Mouse (Mus musculus) heart, embryonic 16.5 days (tissue): Measurements from ENCODE around the gene Klk8. TPM values are rescaled to one million over a fixed set of nuclear protein-coding genes. Genes with fewer than 3 reads are reported as not detected.

Experiments
- ATAC-seq: fragments of 200-750 bp; cut with Nextera tagmentation; replicated peaks from 2 replicates; pipeline ENCODE4 v1.8.0; 2017; ENCODE audit warnings: moderate number of reproducible peaks; ENCODE audit not compliant: insufficient read depth, low FRiP score; ENCODE audit errors: extremely low read depth
- H3K27ac ChIP-seq: fragments of 300-500 bp; sonication (generic); 2 replicates; pipeline ENCODE4 v1.5.1; 2014; ENCODE audit warnings: mild to moderate bottlenecking, low read length, control low read depth, moderate library complexity
- H3K27me3 ChIP-seq: fragments of 300-500 bp; sonication (generic); 2 replicates; pipeline ENCODE4 v1.6.1; 2014; ENCODE audit warnings: low read length, mixed read lengths; ENCODE audit not compliant: control insufficient read depth, insufficient read depth
- H3K36me3 ChIP-seq: fragments of 300-500 bp; sonication (generic); 2 replicates; pipeline ENCODE4 v1.6.1; 2014; ENCODE audit not compliant: control insufficient read depth, insufficient read depth
- H3K4me1 ChIP-seq: fragments of 300-500 bp; sonication (generic); 2 replicates; pipeline ENCODE4 v1.6.1; 2014; ENCODE audit warnings: low read length, mixed read lengths; ENCODE audit not compliant: control insufficient read depth, insufficient read depth
- H3K4me2 ChIP-seq: fragments of 300-500 bp; sonication (generic); 2 replicates; pipeline ENCODE4 v1.6.1; 2014; ENCODE audit warnings: low read depth, mild to moderate bottlenecking, control low read depth, low read length
- H3K4me3 ChIP-seq: fragments of 300-500 bp; sonication (generic); 2 replicates; pipeline ENCODE4 v1.5.1; 2014; ENCODE audit warnings: mild to moderate bottlenecking, control low read depth, low read length
- H3K9ac ChIP-seq: fragments of 300-500 bp; sonication (generic); 2 replicates; pipeline ENCODE4 v1.6.1; 2014; ENCODE audit warnings: low read length, control low read depth
- H3K9me3 ChIP-seq: fragments of 300-500 bp; sonication (generic); replicated peaks from 2 replicates; pipeline ENCODE4 v1.6.1; 2016; ENCODE audit warnings: low read length; ENCODE audit not compliant: control insufficient read depth
- WGBS: fragments of 180-500 bp; shearing (Covaris S2); extraction: QIAGEN DNeasy Blood & Tissue Kit; methylation state at CpG from one replicate; pipeline ENCODE4 v1.1.7; 2014; 5-methylcytosine and 5-hydroxymethylcytosine counted together
- polyA plus RNA-seq: library from polyadenylated mRNA; unstranded; fragments of >200 nt; fragmentation: Nextera tagmentation; extraction: Ambion mirVana; gene quantifications from 2 replicates; pipeline ENCODE4 v1.2.1, GENCODE M21; 2015

Gene Klk8
- polyA plus RNA-seq, 1 experiment from 2014 or later: 22.1 TPM

GRCm38 (mm10) chr7:43782275-43783265, 14.8 kb upstream of the Klk8 start:
- Histone ChIP-seq H3K4me2 (peak overlapping the region; percentile 64), H3K4me3 (peak overlapping the region; percentile 31), H3K36me3 (no peaks in the 10 kb centered on the region), H3K9me3 (no peaks in the 10 kb centered on the region), H3K9ac (0 out of 2 replicates have a peak overlapping the region, but pooled peaks have one; percentile 21), H3K4me1 (no peaks in the 10 kb centered on the region), H3K27ac (no peak overlapping the region), H3K27me3 (peaks cover 17% of the 10 kb centered on the region)
- WGBS: 9% methylated on average over 36 of the region's 36 CpGs
- ATAC-seq: peak; percentile 56; the same call in 1 of the 2 replicates

- 72% methylated on average over 1 of the region's 1 CpGs for WGBS
- Histone ChIP-seq H3K9me3 (no peaks in the 10 kb centered on the region), H3K36me3 (no peaks in the 10 kb centered on the region), H3K9ac (no peak overlapping the region), H3K27me3 (peaks cover 17% of the 10 kb centered on the region), H3K4me1 (no peaks in the 10 kb centered on the region), H3K27ac (no peak overlapping the region), H3K4me3 (no peak overlapping the region), H3K4me2 (no peak overlapping the region)
- no peak for ATAC-seq
Observed at GRCm38 (mm10) chr7:43785286-43785685, 12.1 kb upstream of the Klk8 start.

GRCm38 (mm10) chr7:43788096-43788495, 9.3 kb upstream of the Klk8 start:
- Histone ChIP-seq H3K4me3 (no peak overlapping the region), H3K9me3 (no peaks in the 10 kb centered on the region), H3K9ac (no peak overlapping the region), H3K4me2 (no peak overlapping the region), H3K27ac (no peak overlapping the region), H3K36me3 (no peaks in the 10 kb centered on the region), H3K4me1 (no peaks in the 10 kb centered on the region), H3K27me3 (peaks cover 9% of the 10 kb centered on the region)
- WGBS: 63% methylated on average over 3 of the region's 3 CpGs
- no peak for ATAC-seq

GRCm38 (mm10) chr7:43789295-43789694, 8.1 kb upstream of the Klk8 start:
- Histone ChIP-seq H3K27me3 (no peaks in the 10 kb centered on the region), H3K4me1 (no peaks in the 10 kb centered on the region), H3K4me3 (no peak overlapping the region), H3K4me2 (no peak overlapping the region), H3K27ac (no peak overlapping the region), H3K36me3 (no peaks in the 10 kb centered on the region), H3K9me3 (no peaks in the 10 kb centered on the region), H3K9ac (no peak overlapping the region)
- 56% methylated on average over 2 of the region's 2 CpGs for WGBS
- ATAC-seq: no peak

- WGBS: 66% methylated on average over 7 of the region's 7 CpGs
Observed at GRCm38 (mm10) chr7:43791591-43791990, 5.8 kb upstream of the Klk8 start, which contains the start of gene Klk9. TSS of gene Klk9 (plus strand) at chr7:43791891.

GRCm38 (mm10) chr7:43796355-43796754, 1.0 kb upstream of the Klk8 start:
- Histone ChIP-seq H3K9ac (no peak overlapping the region), H3K4me2 (peak overlapping the region; percentile 81), H3K4me1 (peaks cover 12% of the 10 kb centered on the region), H3K36me3 (no peaks in the 10 kb centered on the region), H3K9me3 (no peaks in the 10 kb centered on the region), H3K27ac (no peak overlapping the region), H3K27me3 (peaks cover 6% of the 10 kb centered on the region; the same call in 1 of the 2 replicates), H3K4me3 (peak overlapping the region; percentile 60)
- ATAC-seq: peak; percentile 61
- WGBS: 6% methylated on average over 8 of the region's 8 CpGs

More at GRCm38 (mm10) chr7:43791591-43791990, 5.8 kb upstream of the Klk8 start, which contains the start of gene Klk9:
- Histone ChIP-seq H3K9me3 (no peaks in the 10 kb centered on the region), H3K27ac (no peak within 1 kb of the TSS), H3K4me3 (no peak within 1 kb of the TSS), H3K27me3 (peaks cover 6% of the 10 kb centered on the region; the same call in 1 of the 2 replicates), H3K4me2 (no peak within 1 kb of the TSS), H3K4me1 (peaks cover 6% of the 10 kb centered on the region), H3K9ac (no peak within 1 kb of the TSS), H3K36me3 (no peaks in the 10 kb centered on the region)
- no peak for ATAC-seq

- Histone ChIP-seq H3K36me3 (no peaks in the 10 kb centered on the region), H3K27me3 (peaks cover 6% of the 10 kb centered on the region; the same call in 1 of the 2 replicates), H3K9ac (peak overlapping the region; percentile 63), H3K4me3 (peak overlapping the region; percentile 60), H3K4me1 (peaks cover 12% of the 10 kb centered on the region), H3K27ac (no peak overlapping the region), H3K4me2 (peak overlapping the region; percentile 81), H3K9me3 (no peaks in the 10 kb centered on the region)
- ATAC-seq: peak; percentile 47
- 32% methylated on average over 13 of the region's 13 CpGs for WGBS
Observed at GRCm38 (mm10) chr7:43797844-43798462, 576 bp downstream of the Klk8 start.

- 62% methylated on average over 7 of the region's 7 CpGs for WGBS
Observed at GRCm38 (mm10) chr7:43799876-43800275, 2.5 kb downstream of the Klk8 start.

More at GRCm38 (mm10) chr7:43799876-43800275, 2.5 kb downstream of the Klk8 start:
- H3K36me3 ChIP-seq: no peaks in the 10 kb centered on the region
- no peak overlapping the region for H3K27ac ChIP-seq
- no peak overlapping the region for H3K4me2 ChIP-seq
- H3K4me3 ChIP-seq: no peak overlapping the region
- no peaks in the 10 kb centered on the region for H3K9me3 ChIP-seq
- H3K4me1 ChIP-seq: peaks cover 12% of the 10 kb centered on the region
- no peak for ATAC-seq
- no peak overlapping the region for H3K9ac ChIP-seq
- H3K27me3 ChIP-seq: peaks cover 6% of the 10 kb centered on the region; the same call in 1 of the 2 replicates
